Mouse (Mus musculus) kidney, adult 2 months (tissue): ENCODE measurements around the gene Timm8a2. TPM values are rescaled to one million over a fixed set of nuclear protein-coding genes. Genes with fewer than 3 reads are reported as not detected.

Experiments
- DNase-seq: peaks from one replicate; pipeline ENCODE4 v3.0.0; 2021
- H3K27ac ChIP-seq: fragments of 200-500 bp; 2 replicates; pipeline ENCODE4 v1.5.1; 2012; ENCODE audit warnings: low read depth, low read length, control low read depth, inconsistent platforms; ENCODE audit not compliant: insufficient read depth
- H3K27me3 ChIP-seq: fragments of 200-500 bp; replicated peaks from 2 replicates; pipeline ENCODE4 v1.6.1; 2012; ENCODE audit warnings: mild to moderate bottlenecking, moderate library complexity, low read length, inconsistent platforms; ENCODE audit not compliant: control insufficient read depth, insufficient read depth
- H3K36me3 ChIP-seq: fragments of 200-500 bp; 2 replicates; pipeline ENCODE4 v1.6.1; 2012; ENCODE audit warnings: mild to moderate bottlenecking, moderate library complexity, low read length, inconsistent platforms; ENCODE audit not compliant: control insufficient read depth, insufficient read depth
- H3K4me1 ChIP-seq: fragments of 200-500 bp; 2 replicates; pipeline ENCODE4 v1.6.1; 2011; ENCODE audit warnings: low read length; ENCODE audit not compliant: control insufficient read depth, insufficient read depth
- H3K4me3 ChIP-seq: fragments of 200-500 bp; 2 replicates; pipeline ENCODE4 v1.5.1; 2011; ENCODE audit warnings: mild to moderate bottlenecking, low read depth, low read length, control low read depth; ENCODE audit not compliant: insufficient read depth
- CTCF ChIP-seq: fragments of 200-500 bp; conservative IDR thresholded peaks from 2 replicates; pipeline ENCODE4 v1.5.1; 2011; ENCODE audit warnings: low read depth, mild to moderate bottlenecking, control low read depth, low read length, moderate library complexity, mixed read lengths; ENCODE audit not compliant: insufficient read depth, insufficient read length
- POLR2A ChIP-seq: fragments of 200-500 bp; IDR thresholded peaks from one replicate; pipeline ENCODE4 v1.6.1; 2011; ENCODE audit warnings: low read depth, low read length, control low read depth
- WGBS: fragments of 180-500 bp; shearing (Covaris S2); methylation state at CpG from one replicate; pipeline ENCODE4 v1.1.7; 2018; 5-methylcytosine and 5-hydroxymethylcytosine counted together
- polyA plus RNA-seq: library from polyadenylated mRNA; depleted of rRNA; stranded (reverse); fragments of >200 nt; gene quantifications from 2 replicates; pipeline ENCODE4 v1.2.3, GENCODE M21; 2012

Timm8a2 gene
- polyA plus RNA-seq, 1 experiment: not detected

- H3K4me1 ChIP-seq: no peaks in the 10 kb centered on the region
- WGBS: 78% methylated on average over 7 of the region's 7 CpGs
- H3K36me3 ChIP-seq: no peaks in the 10 kb centered on the region
- no peak for DNase-seq
- TF ChIP-seq CTCF (no peak), POLR2A (no peak)
- H3K4me3 ChIP-seq: no peak overlapping the region
- no peaks in the 10 kb centered on the region for H3K27me3 ChIP-seq
- H3K27ac ChIP-seq: no peak overlapping the region
Observed at GRCm38 (mm10) chr14:122010301-122010700, 24.2 kb upstream of the Timm8a2 start.

- H3K4me3 ChIP-seq: no peak overlapping the region
- H3K27me3 ChIP-seq: no peaks in the 10 kb centered on the region
- H3K36me3 ChIP-seq: no peaks in the 10 kb centered on the region
- WGBS: 93% methylated on average over 8 of the region's 8 CpGs
- no peak for DNase-seq
- no peaks in the 10 kb centered on the region for H3K4me1 ChIP-seq
- TF ChIP-seq POLR2A: no peak
- TF ChIP-seq CTCF: no peak
- H3K27ac ChIP-seq: no peak overlapping the region
Observed at GRCm38 (mm10) chr14:122011768-122012167, 22.7 kb upstream of the Timm8a2 start.

DNA sequence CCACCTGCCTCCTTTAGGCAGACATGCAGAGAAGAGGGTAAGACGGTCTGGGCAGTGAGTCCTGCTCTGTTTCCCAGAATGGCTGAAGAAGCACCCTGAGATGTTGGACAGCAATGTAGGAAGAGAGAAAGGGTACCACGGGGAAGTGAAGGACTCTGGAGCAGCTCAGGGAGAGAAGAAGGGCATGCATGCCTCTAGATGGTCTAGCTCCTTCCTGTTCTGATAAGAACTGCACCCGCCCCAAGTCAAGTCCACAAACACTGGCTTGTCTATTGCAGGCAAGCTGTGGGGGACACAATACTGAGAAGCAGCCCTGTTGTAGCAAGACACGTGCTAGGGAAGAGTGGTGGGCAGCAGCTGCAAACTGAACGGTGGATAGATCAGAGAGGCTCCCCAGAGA is 22.3 kb upstream of the Timm8a2 start:
- TF ChIP-seq CTCF (no peak), POLR2A (no peak)
- H3K27me3 ChIP-seq: no peaks in the 10 kb centered on the region
- no peaks in the 10 kb centered on the region for H3K4me1 ChIP-seq
- H3K4me3 ChIP-seq: no peak overlapping the region
- 64% methylated on average over 5 of the region's 5 CpGs for WGBS
- no peak overlapping the region for H3K27ac ChIP-seq
- H3K36me3 ChIP-seq: no peaks in the 10 kb centered on the region
- DNase-seq: no peak

- no peak for DNase-seq
- TF ChIP-seq POLR2A: no peak
- no peak for TF ChIP-seq CTCF
- Histone ChIP-seq H3K36me3 (no peaks in the 10 kb centered on the region), H3K27ac (no peak overlapping the region), H3K4me1 (no peaks in the 10 kb centered on the region), H3K4me3 (no peak overlapping the region), H3K27me3 (no peaks in the 10 kb centered on the region)
- WGBS: 61% methylated on average over 13 of the region's 13 CpGs
Observed at GRCm38 (mm10) chr14:122012814-122013213, 21.7 kb upstream of the Timm8a2 start.

DNA sequence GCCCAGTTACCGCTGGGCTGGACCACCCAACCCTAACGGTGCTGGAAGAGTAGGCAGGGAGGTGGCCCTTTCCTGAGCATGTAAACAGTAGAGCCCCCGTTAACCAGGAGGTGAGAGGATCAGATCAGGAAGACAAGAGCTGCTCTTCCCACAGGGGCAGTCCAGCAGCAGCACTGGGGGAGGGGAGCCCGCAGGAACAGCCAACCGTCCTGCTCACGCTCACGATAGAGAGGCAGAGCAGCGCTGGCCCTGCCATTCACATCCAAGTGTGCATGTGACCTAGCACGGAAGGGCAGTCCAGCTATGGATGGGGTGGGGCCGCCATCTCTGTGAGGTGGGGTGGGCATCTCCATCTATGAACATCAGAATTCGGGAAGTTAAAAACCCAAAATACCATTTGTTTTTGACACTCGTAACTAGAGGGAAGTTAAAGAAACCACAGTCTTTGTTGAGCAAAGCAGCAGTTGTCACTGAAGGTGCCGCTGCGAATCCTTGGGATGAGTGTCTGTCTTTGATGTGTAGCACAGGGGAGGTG is 21.0 kb upstream of the Timm8a2 start:
- TF ChIP-seq CTCF (no peak), POLR2A (no peak)
- DNase-seq: peak; percentile 31
- Histone ChIP-seq H3K4me1 (no peaks in the 10 kb centered on the region), H3K27ac (no peak overlapping the region), H3K4me3 (no peak overlapping the region), H3K27me3 (no peaks in the 10 kb centered on the region), H3K36me3 (no peaks in the 10 kb centered on the region)
- WGBS: 63% methylated on average over 14 of the region's 14 CpGs

DNA sequence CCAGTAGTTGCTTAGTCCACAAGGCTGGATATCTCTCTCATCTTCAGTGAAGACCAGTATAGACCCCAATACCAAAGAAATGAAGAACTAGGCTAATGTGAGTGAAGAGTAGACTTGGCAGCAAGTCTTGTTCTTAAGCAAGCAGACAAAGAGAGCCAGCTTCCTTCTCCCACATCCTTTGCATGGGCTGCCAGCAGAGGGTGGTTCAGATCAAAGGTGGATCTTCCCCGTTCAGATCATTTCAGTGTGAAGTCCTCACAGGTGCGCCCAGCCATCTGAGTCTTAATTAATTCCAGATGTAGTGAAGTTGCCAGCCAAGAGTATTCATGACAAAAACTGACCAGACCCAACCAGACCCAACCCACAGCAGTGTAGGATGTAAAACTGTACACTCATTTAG is 16.5 kb upstream of the Timm8a2 start:
- no peak overlapping the region for H3K27ac ChIP-seq
- 41% methylated on average over 2 of the region's 2 CpGs for WGBS
- no peak overlapping the region for H3K4me3 ChIP-seq
- no peaks in the 10 kb centered on the region for H3K36me3 ChIP-seq
- TF ChIP-seq POLR2A: no peak
- no peak for TF ChIP-seq CTCF
- H3K27me3 ChIP-seq: no peaks in the 10 kb centered on the region
- no peaks in the 10 kb centered on the region for H3K4me1 ChIP-seq
- DNase-seq: no peak

DNA sequence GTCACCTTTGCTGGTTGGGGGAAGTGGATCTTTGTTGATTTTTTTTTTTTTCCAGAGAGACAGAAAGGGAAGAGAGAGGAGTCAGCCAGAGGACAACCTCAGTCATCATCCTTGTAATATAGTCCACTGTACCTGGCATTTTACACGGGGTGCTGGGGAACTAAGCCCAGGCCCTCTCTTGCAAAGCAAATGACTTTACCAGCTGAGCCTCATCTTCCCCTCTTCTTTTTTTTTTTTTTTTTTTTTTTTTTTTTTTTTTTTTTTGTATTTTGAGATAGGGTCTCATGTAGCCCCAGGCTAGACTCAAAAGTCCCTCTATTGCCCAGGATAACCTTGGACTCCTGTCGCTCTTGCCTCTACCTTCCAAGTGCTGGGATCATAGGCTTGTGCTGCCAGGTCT is 15.1 kb upstream of the Timm8a2 start:
- TF ChIP-seq CTCF: no peak
- TF ChIP-seq POLR2A: no peak
- no peaks in the 10 kb centered on the region for H3K27me3 ChIP-seq
- WGBS: 69% methylated on average over 2 of the region's 2 CpGs

More for the DNA sequence above, 15.1 kb upstream of the Timm8a2 start:
- Histone ChIP-seq H3K4me1 (no peaks in the 10 kb centered on the region), H3K27ac (no peak overlapping the region), H3K4me3 (no peak overlapping the region), H3K36me3 (no peaks in the 10 kb centered on the region; the same call in 1 of the 2 replicates)
- DNase-seq: no peak
